Mouse (Mus musculus): Measurements from ENCODE around the gene Letmd1. TPM values are rescaled to one million over a fixed set of nuclear protein-coding genes. Genes with fewer than 3 reads are reported as not detected.
"Not testable (repeated sequence)": the region's sequence is repeated elsewhere in the genome, so short reads cannot be mapped to it uniquely, and the experiment has no call there.

Gene Letmd1
- polyA plus RNA-seq, 1 experiment from 2014 or later = 26.3 TPM

GRCm38 (mm10) chr15:100451245-100451644 lies 17.6 kb upstream of the Letmd1 start:
- no peak for DNase-seq (ENCODE audit: low spot score)

GRCm38 (mm10) chr15:100452486-100452885 lies 16.3 kb upstream of the Letmd1 start:
- no peak for DNase-seq (ENCODE audit: low spot score)

GRCm38 (mm10) chr15:100456356-100456991 lies 12.3 kb upstream of the Letmd1 start:
- DNase-seq (ENCODE audit: low spot score) = no peak

GRCm38 (mm10) chr15:100457340-100457739 lies 11.5 kb upstream of the Letmd1 start:
- DNase-seq (ENCODE audit: low spot score) = peak; percentile 91

- peak; percentile 87 for DNase-seq (ENCODE audit: low spot score)
These were observed 10.8 kb upstream of the Letmd1 start for GRCm38 (mm10) chr15:100458055-100458454.

- peak; percentile 83 for DNase-seq (ENCODE audit: low spot score)
These were observed 7.9 kb upstream of the Letmd1 start for GRCm38 (mm10) chr15:100460942-100461341.

GRCm38 (mm10) chr15:100461646-100462045 lies 7.2 kb upstream of the Letmd1 start:
- no peak for DNase-seq (ENCODE audit: low spot score)

GRCm38 (mm10) chr15:100462086-100462485 lies 6.7 kb upstream of the Letmd1 start:
- no peak for DNase-seq (ENCODE audit: low spot score)

- DNase-seq (ENCODE audit: low spot score) = peak; percentile 78
These were observed 5.1 kb upstream of the Letmd1 start for GRCm38 (mm10) chr15:100463712-100464111.

GRCm38 (mm10) chr15:100465432-100465831 lies 3.4 kb upstream of the Letmd1 start:
- DNase-seq (ENCODE audit: low spot score) = no peak

- no peak for DNase-seq (ENCODE audit: low spot score)
These were observed 1.1 kb upstream of the Letmd1 start for GRCm38 (mm10) chr15:100467738-100468137.

GRCm38 (mm10) chr15:100469189-100469545 lies 344 bp downstream of the Letmd1 start:
- no peak for DNase-seq (ENCODE audit: low spot score)

GRCm38 (mm10) chr15:100470037-100470436 lies 1.2 kb downstream of the Letmd1 start:
- no peak for DNase-seq (ENCODE audit: low spot score)

GRCm38 (mm10) chr15:100473926-100474503 lies 5.2 kb downstream of the Letmd1 start:
- no peak for DNase-seq (ENCODE audit: low spot score)

- no peak for DNase-seq (ENCODE audit: low spot score)
These were observed 9.5 kb downstream of the Letmd1 start for GRCm38 (mm10) chr15:100478351-100478750.

- DNase-seq (ENCODE audit: low spot score) = no peak
These were observed 10.1 kb downstream of the Letmd1 start for GRCm38 (mm10) chr15:100478925-100479324.

- DNase-seq (ENCODE audit: low spot score) = no peak
These were observed 16.8 kb downstream of the Letmd1 start for GRCm38 (mm10) chr15:100485576-100485975.

GRCm38 (mm10) chr15:100486450-100486849 lies 17.6 kb downstream of the Letmd1 start:
- no peak for DNase-seq (ENCODE audit: low spot score)

GRCm38 (mm10) chr15:100487050-100487449 lies 18.2 kb downstream of the Letmd1 start:
- no peak for DNase-seq (ENCODE audit: low spot score)

- not testable (repeated sequence) for DNase-seq (ENCODE audit: low spot score)
These were observed 19.5 kb downstream of the Letmd1 start for GRCm38 (mm10) chr15:100488297-100488696.

- no peak for DNase-seq (ENCODE audit: low spot score)
These were observed 20.4 kb downstream of the Letmd1 start for GRCm38 (mm10) chr15:100489263-100489662.

GRCm38 (mm10) chr15:100491966-100492365 lies 23.1 kb downstream of the Letmd1 start:
- no peak for DNase-seq (ENCODE audit: low spot score)

GRCm38 (mm10) chr15:100494647-100495046 lies 25.8 kb downstream of the Letmd1 start:
- no peak for DNase-seq (ENCODE audit: low spot score)
